Comparison of ENCODE assay signal across 8 mouse cellular contexts in genomic region chr9:43745951-43746703, GRCm38 (mm10). TPM values are rescaled to one million over a fixed set of nuclear protein-coding genes. Genes with fewer than 3 reads are reported as not detected.
DNase-seq lines count a peak whose midpoint lies in the region; ATAC-seq and TF ChIP-seq lines count a peak whose summit lies in the region.

No protein-coding gene starts in this region.

- no peak for ATAC-seq in cerebellum, adult (ENCODE audit: insufficient number of reproducible peaks, low FRiP score, low TSS enrichment)
- ATAC-seq in liver, embryonic 16.5 days (ENCODE audit: low read depth): no peak

- no peak overlapping the region for H3K27ac ChIP-seq in ES-Bruce4 (ENCODE audit: insufficient read depth, low read length)
- H3K27ac ChIP-seq in hindbrain, embryonic 10.5 days: peak overlapping the region; percentile 97
- no peak overlapping the region for H3K27ac ChIP-seq in liver, embryonic 16.5 days (ENCODE audit: low read length)

- peak overlapping the region; percentile 64 for H3K4me2 ChIP-seq in liver, embryonic 16.5 days (ENCODE audit: low read depth, low read length)

- no peak for TF ChIP-seq CTCF in ES-Bruce4 (IDR thresholded peaks at IDR 0.05; ENCODE audit: low read depth, low read length)

- no peaks in the 10 kb centered on the region for H3K36me3 ChIP-seq in ES-Bruce4 (ENCODE audit: control insufficient read depth, insufficient read depth, low read length, poor library complexity, severe bottlenecking)
- peaks cover 9% of the 10 kb centered on the region; the same call in 1 of the 2 replicates for H3K36me3 ChIP-seq in hindbrain, embryonic 10.5 days
- no peaks in the 10 kb centered on the region for H3K36me3 ChIP-seq in liver, embryonic 16.5 days (ENCODE audit: control insufficient read depth, insufficient read depth)

- H3K9me3 ChIP-seq in ES-Bruce4 (replicated peaks; ENCODE audit: control insufficient read depth, insufficient read depth, low read length, poor library complexity, severe bottlenecking): no peaks in the 10 kb centered on the region
- H3K9me3 ChIP-seq in hindbrain, embryonic 10.5 days: no peaks in the 10 kb centered on the region
- no peaks in the 10 kb centered on the region for H3K9me3 ChIP-seq in liver, embryonic 16.5 days (replicated peaks; ENCODE audit: control insufficient read depth, low read length)

- H3K27me3 ChIP-seq in ES-Bruce4 (ENCODE audit: control insufficient read depth, insufficient read depth, low read length, poor library complexity, severe bottlenecking): no peaks in the 10 kb centered on the region
- peaks cover 30% of the 10 kb centered on the region; the same call in 1 of the 2 replicates for H3K27me3 ChIP-seq in hindbrain, embryonic 10.5 days (ENCODE audit: insufficient read depth, poor library complexity, severe bottlenecking)
- H3K27me3 ChIP-seq in liver, embryonic 16.5 days (ENCODE audit: control insufficient read depth, insufficient read depth, low read depth, low read length): peaks cover 34% of the 10 kb centered on the region

- no peak for TF ChIP-seq POLR2A in ES-Bruce4 (IDR thresholded peaks at IDR 0.05; ENCODE audit: insufficient read depth, low read length)

- no peaks in the 10 kb centered on the region for H3K4me1 ChIP-seq in ES-Bruce4 (ENCODE audit: control insufficient read depth, insufficient read depth, low read length)
- peaks cover 92% of the 10 kb centered on the region for H3K4me1 ChIP-seq in hindbrain, embryonic 10.5 days (replicated peaks)
- H3K4me1 ChIP-seq in liver, embryonic 16.5 days (ENCODE audit: control insufficient read depth, low read depth, low read length): no peaks in the 10 kb centered on the region; the same call in 1 of the 2 replicates

- no peak for TF ChIP-seq EP300 in ES-Bruce4 (IDR thresholded peaks at IDR 0.05; ENCODE audit: insufficient read depth, low read depth, low read length)

- H3K4me3 ChIP-seq in ES-Bruce4 (ENCODE audit: low read depth, low read length): peak overlapping the region; percentile 76
- peak overlapping the region; percentile 88 for H3K4me3 ChIP-seq in hindbrain, embryonic 10.5 days
- peak overlapping the region; percentile 65 for H3K4me3 ChIP-seq in liver, embryonic 16.5 days (ENCODE audit: low read depth, low read length)

- DNase-seq in cerebellum, postnatal 25 days: peak; percentile 45
- peak; percentile 51 for DNase-seq in hindbrain, embryonic 10.5 days (ENCODE audit: low spot score)
- no peak for DNase-seq in frontal cortex, adult 2 months (ENCODE audit: extremely low spot score in 1 of 2, low spot score in 1 of 2)
- DNase-seq in gastrocnemius, postnatal 10 days: no peak
- no peak for DNase-seq in gastrocnemius, adult 8-10 months (ENCODE audit: low spot score in 2 of 2)

- peak overlapping the region; percentile 91 for H3K9ac ChIP-seq in ES-Bruce4 (ENCODE audit: low read depth, poor library complexity, severe bottlenecking)
- no peak overlapping the region; the same call in 1 of the 2 replicates for H3K9ac ChIP-seq in liver, embryonic 16.5 days (ENCODE audit: low read depth, low read length)

- WGBS in hindbrain, embryonic 10.5 days: 1% methylated on average over 13 of the region's 13 CpGs
- 14% methylated on average over 13 of the region's 13 CpGs for WGBS in liver, embryonic 16.5 days (ENCODE audit: insufficient replicate concordance)

RNA-seq across cellular contexts. Expression of gene Nectin1, which starts 2.3 kb away (rescaled TPM):
- 10.3 and 13.1 TPM in 2 replicates for polyA plus RNA-seq in ES-Bruce4 (2011; ENCODE audit: insufficient read depth, insufficient read length, low read depth, missing spikeins)
- 6.6 and 7.2 TPM in 2 replicates for polyA plus RNA-seq in hindbrain, embryonic 10.5 days (2016; fragmentation: Nextera tagmentation; extraction: Ambion mirVana)
- 1.6 and 1.7 TPM in 2 replicates for polyA plus RNA-seq in liver, embryonic 16.5 days (2015; fragmentation: Nextera tagmentation; extraction: Ambion mirVana)
- polyA plus RNA-seq in frontal cortex, adult 2 months (2012; rRNA removed): 22.4 and 25.7 TPM in 2 replicates
- total RNA-seq in gastrocnemius, postnatal 10 days (2021): 1 to 10 TPM; 7.7 to 9.7 TPM
- 1 to 10 TPM; 1.0 to 2.1 (median 1.5) TPM for total RNA-seq in gastrocnemius, adult 8-10 months (2022)

Comparison
In these comparisons a context has a peak if more than half of its experiments do, and no peak if none do; other contexts are left out.
1. DNase-seq: peak in cerebellum, postnatal 25 days (2 of 2) and hindbrain, embryonic 10.5 days (single experiment); none in frontal cortex, adult 2 months (0 of 2), gastrocnemius, postnatal 10 days (single experiment) and gastrocnemius, adult 8-10 months (0 of 2).
2. Peak in every context shown above with its lines, with median percentiles within 50 percentile points of each other: H3K4me3 ChIP-seq.